Mouse (Mus musculus): ENCODE results near the gene Plcb4.
"Not testable (repeated sequence)": the region's sequence is repeated elsewhere in the genome, so short reads cannot be mapped to it uniquely, and the experiment has no call there.

Gene Plcb4

GRCm38 (mm10) chr2:135894582-135894981, 235.8 kb downstream of the Plcb4 start:
- peak; percentile 16 for DNase-seq

DNA sequence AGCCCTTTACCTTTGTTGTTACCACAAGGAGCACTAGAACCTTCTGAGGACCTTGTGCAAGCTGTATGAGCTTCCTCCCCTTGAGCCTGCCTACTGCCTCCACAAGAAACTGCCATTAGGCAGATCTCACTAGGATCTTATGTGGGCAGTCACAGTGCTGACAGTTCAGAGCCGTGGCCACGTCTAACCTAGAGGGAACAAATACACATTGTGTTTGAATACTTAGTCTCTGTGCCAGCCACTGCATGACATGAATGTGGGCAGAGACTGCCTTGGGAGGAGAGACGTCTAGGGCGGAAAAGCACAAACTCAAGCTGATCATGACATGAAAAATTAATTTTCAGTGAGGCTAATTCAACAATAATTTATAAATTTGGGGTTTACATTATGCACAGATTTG, 239.2 kb downstream of the Plcb4 start:
- DNase-seq, result no peak

DNA sequence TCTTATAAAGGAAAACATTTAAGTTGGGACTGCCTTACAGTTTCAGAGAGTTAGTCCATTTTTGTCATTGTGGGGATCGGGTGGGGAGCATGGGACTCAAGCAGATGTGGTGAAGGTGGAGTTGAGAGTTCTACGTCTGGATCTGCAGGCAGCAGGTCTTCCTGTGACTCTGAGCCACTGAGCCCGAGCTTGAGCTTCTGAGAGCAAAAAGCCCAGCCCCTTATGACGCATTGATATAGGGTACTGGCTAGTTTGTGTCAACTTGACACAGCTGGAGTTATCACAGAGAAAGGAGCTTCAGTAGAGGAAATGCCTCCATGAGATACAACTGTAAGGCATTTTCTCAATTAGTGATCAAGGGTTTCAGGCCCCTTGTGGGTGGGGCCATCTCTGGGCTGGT, 241.1 kb downstream of the Plcb4 start:
- not testable (repeated sequence) for DNase-seq

DNA sequence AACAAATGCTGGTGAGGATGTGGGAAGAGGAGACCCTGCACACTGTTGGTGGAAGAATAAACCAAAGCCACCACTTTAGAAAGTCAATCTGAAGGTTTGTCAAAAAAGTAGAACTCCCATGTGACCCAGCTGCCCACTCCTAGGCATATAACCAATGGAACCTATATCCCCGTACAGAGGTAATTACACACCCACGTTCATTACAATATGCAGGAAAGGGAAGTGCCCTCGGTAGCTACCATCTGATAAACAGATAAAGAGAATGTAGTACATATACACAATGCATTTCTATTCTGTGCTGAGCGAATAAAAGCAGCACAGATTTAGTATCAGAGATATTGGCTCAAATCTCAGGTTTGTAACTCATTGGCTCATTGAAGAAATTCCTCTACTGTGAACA, 242.2 kb downstream of the Plcb4 start:
- DNase-seq, result no peak

- no peak for DNase-seq
Observed at GRCm38 (mm10) chr2:135904262-135904661, 245.5 kb downstream of the Plcb4 start.

DNA sequence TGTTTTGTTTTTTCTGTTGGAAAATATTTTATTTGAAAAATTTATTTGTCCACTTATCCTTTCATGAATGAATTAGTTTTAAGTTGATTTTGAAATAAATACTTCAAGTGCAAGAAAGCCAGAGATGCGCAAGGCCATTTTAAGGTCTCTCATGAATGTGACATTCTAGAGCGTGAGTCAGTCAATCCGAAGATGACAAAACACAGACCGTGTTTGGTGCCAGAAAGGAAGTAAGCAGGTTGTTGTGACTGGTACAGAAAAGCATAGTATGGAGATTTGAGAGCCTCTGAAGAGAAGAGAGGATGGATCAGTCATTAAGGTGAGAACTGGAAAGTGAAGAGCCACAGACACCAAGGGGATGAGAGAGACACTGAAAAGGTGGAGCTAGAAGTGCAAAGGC, 246.0 kb downstream of the Plcb4 start:
- no peak for DNase-seq

DNA sequence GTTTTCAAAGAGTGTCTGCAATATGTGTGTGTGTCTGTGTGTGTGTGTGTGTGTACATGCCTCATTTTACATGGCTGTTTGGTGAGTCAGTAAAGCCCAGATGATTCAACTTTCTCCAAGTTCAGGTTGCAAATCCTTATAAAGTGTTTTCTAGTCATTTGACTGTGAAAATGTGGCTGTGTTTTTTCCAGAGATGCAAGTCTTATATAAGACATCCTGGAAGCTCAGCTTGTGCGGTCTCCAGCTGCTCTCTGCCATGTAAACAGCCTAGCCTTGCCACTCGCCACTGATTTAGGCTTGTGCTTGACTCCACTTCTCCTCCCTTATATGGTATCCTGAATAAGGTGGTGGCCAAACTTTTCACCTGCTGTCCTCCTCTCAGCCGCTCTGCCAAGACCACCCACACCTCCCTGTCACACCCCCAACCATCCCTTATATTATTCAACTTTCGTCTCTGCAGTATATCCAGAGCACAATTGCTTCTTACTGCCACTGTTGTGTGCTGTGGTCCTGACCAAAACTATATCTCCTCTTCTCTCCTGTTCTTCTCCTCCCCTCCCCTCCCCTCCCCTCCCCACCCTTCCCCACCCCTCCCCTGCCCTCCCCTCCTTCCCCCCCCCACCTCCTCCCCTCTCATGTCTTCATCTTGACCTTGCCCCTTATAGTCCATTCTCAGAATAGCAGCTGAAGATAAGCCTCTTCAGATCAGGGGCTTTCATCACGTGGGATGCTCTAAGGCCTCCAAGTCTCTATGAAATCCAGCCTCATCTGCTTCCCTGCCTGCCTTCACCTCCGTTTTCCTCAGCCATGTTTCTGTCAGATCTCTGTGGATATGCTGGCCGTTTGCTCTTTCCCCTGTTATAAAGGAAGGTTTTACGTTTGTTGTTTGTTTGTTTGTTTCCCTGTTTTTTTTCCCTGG, 255.8 kb downstream of the Plcb4 start:
- DNase-seq, result no peak

GRCm38 (mm10) chr2:135915928-135916327, 257.1 kb downstream of the Plcb4 start:
- peak; percentile 33 for DNase-seq

DNA sequence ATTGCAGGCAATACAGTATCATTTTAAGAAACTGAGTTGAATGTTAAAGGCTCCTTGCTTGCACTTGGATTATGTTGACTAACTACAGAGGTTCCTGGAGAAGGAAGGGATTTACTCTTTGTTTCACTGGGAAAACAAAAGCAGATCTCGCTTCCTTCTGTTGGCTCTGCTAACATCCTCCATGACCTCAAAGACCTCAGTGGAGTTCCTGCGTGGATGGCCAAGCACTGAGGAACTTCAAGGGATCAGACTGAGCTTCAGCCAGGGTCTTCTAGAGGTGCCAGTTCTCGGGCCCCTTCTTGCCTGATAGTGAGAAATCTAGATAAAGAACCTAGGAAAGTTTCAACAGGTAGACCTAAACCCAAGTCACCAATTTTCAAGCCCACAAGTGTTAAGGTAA, 258.2 kb downstream of the Plcb4 start:
- DNase-seq, result peak; percentile 19

- DNase-seq, result no peak
Observed at GRCm38 (mm10) chr2:135918116-135918515, 259.3 kb downstream of the Plcb4 start.

DNA sequence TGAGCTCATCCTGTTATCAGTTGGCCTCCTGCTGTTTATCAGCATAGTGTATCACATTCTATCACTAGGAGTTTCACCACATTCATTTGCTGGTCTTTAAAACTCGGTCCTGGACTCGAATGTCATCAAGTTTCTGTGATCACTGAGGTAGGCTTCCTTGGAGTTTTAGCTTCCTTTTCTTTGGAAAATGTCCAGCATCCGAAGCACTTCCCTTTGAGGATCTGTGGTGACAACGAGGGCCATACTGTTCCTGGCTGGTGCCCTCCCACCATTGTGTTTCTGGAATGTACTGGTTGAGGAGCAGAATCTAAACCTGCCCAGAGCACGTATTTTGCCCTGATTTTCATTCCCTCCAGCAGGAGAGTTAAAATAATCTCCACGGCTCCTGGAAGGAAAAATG, 260.8 kb downstream of the Plcb4 start:
- peak; percentile 14 for DNase-seq

DNA sequence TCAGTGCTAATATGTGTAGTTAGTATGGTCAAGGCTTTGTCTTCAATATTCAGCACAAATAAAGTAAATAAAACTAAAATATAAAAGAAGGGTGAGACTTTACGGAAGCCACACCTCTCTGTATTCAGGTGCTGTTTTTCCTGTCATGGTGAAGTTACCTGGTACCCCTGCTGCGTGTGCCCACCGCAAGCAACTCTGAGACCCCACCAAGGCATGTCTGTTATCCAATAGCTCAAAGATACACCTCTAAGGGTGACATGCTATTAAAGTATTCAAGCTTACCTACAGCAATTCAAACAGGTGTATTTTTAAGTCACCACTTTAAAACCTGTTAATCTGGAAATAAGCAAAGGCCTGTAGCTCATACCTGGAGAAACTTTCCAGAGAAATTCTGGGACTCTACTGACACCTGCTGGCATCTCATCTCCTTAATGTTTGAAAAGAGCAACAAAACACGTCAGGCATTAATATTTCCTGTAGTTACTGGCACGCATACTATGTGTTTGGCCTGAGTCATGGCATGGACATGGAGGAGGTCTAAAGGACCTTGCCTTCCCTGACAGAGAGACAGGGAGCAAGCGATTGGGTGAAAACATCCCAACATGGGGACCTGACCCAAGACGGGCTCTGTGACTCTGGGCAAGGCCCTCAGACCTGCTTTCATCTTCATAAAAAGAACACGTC, 268.0 kb downstream of the Plcb4 start:
- peak; percentile 79 for DNase-seq

GRCm38 (mm10) chr2:135929021-135929720, 270.4 kb downstream of the Plcb4 start:
- no peak for DNase-seq

DNA sequence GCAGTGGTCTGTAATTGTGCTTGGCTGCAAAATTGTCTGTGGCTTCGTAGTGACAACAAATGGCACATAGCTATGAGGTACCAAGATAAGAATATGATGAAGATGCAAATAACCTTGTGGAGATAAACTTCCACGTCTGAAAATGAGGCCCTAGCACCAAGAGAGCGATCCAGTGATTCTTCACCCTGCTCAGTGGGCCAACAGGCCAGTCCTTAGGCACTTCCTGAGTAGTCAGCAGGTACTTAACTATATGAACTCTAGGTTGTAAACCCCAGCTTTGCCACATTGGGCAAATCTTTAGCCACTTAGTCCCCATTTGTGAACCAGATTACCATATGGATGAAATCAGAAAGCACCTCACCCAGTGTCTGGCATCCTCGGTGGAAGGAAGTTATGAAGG, 271.9 kb downstream of the Plcb4 start:
- no peak for DNase-seq

- no peak for DNase-seq
Observed at GRCm38 (mm10) chr2:135932569-135932968, 273.8 kb downstream of the Plcb4 start.

DNA sequence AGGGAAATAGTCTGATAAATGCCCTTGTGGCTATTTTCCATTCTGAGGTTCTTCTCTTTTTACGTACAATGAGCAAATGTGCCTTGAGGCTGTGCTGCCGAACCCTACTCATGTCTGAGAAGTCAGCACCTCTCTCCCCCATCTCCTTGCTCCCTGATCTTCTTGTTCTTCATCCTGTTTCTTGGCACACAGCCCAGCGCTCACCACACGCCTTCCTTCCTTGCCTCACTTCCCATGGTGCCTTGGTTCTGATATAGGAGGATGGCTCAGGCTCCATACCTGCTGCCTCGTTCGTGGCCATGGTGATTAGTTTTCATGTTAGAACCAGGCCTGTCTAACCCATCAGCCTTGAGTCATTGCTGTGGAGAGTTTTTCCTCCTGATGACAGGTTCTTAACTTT, 277.6 kb downstream of the Plcb4 start:
- DNase-seq, result no peak

DNA sequence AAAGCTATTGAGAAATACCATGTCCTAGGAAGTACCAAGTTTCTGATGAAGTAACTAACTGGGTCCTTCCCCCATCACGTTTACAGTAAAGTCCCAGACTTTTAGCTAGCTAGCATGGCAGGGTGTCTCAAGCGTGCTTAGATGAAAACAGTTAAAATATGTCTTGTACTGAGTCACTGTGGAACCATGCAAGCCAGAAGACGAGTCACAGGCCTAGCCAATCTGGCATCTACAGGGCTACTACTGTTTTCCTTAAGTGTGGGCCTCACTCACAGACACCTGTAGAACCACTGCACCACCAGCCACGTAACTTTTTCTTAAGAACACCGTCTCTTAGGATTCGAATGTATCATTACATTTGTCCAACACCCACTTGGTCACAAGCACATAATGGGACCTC, 278.8 kb downstream of the Plcb4 start:
- no peak for DNase-seq

- DNase-seq, result no peak
Observed at GRCm38 (mm10) chr2:135939933-135940332, 281.1 kb downstream of the Plcb4 start.

DNA sequence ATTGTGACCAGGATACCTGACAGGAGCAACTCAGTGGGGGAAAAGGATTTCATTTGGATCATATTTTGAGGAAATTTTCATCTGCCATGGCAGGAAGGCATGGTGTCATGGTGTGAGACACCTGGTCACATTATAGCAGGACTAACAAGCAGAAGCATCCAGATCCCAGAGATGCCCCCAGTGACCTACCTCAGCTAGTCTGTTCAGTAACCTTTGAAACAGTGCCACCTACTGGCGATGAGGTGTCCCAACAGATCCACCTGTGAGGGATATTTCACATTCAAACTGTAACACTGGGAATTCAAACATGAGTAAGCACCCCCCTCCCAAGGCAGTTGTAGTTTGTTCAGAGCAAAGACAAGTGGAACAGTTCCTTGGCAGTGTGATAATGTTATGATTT, 289.0 kb downstream of the Plcb4 start:
- DNase-seq, result no peak

DNA sequence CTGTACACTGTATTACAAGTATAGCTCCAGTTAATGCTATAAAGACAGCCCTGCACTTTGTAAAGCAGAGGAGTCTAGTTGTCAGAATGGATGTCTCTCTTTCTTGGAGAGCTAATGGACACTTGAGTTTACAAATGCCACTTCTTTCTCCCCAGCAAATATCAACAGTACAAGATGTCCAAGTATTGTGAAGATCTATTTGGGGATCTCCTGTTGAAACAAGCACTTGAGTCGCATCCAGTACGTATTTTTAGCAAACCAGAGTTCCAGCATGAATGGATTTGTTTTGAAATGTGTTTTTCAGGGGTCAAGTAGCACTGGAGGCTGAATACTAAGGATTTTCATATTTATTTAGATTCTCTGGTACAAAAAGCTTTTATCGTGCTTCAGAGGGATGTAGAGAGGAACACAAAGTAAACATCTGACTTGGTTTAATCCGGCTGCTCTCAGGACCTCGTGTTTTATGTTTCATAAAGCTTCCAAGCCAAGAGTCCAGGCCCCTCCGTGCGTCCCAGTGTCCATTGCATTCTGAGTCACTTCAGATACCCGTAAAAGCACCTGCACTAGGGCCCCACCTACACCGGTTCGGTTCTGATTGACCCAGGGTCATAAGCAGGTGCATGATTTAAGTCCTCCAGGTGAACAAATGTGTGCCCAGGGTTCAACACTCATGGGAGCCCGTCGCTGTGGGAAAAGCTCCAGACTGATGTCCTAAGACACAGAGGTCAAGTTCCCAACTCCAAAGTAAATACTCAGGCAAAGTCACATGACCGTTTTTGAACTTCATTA, 296.1 kb downstream of the Plcb4 start:
- DNase-seq, result peak; percentile 53

- peak; percentile 39 for DNase-seq
Observed at GRCm38 (mm10) chr2:135955796-135956195, 297.0 kb downstream of the Plcb4 start.

GRCm38 (mm10) chr2:135957689-135958088, 298.9 kb downstream of the Plcb4 start:
- peak; percentile 68 for DNase-seq

- DNase-seq, result no peak
Observed at GRCm38 (mm10) chr2:135958453-135958852, 299.6 kb downstream of the Plcb4 start.

Data from kidney, postnatal 14 days (tissue).